Mouse (Mus musculus): ENCODE data around the gene Slc25a3. TPM values are rescaled to one million over a fixed set of nuclear protein-coding genes. Genes with fewer than 3 reads are reported as not detected.
A peak's percentile ranks its signal among the peaks of the same experiment; 100 is the strongest.

The Slc25a3 gene
- polyA plus RNA-seq, 1 experiment from 2014 or later, result 439 TPM

GRCm38 (mm10) chr10:91137400-91137799 is 13.5 kb upstream of the Slc25a3 start:
- Histone ChIP-seq H3K4me3 (no peak overlapping the region), H3K9me3 (replicated peaks) (no peaks in the 10 kb centered on the region), H3K27me3 (no peaks in the 10 kb centered on the region), H3K9ac (no peak overlapping the region), H3K4me1 (peaks cover 10% of the 10 kb centered on the region), H3K27ac (no peak overlapping the region), H3K36me3 (ENCODE audit: poor library complexity, severe bottlenecking) (no peaks in the 10 kb centered on the region), H3K4me2 (no peak overlapping the region)
- ATAC-seq, result no peak
- 78% methylated on average over 9 of the region's 9 CpGs for WGBS

- no peaks in the 10 kb centered on the region for H3K9me3 ChIP-seq (replicated peaks)
- no peak overlapping the region for H3K4me2 ChIP-seq
- H3K36me3 ChIP-seq (ENCODE audit: poor library complexity, severe bottlenecking), result no peaks in the 10 kb centered on the region
- no peak overlapping the region for H3K9ac ChIP-seq
- peak; percentile 79 for ATAC-seq
- WGBS, result 51% methylated on average over 7 of the region's 7 CpGs
- H3K27me3 ChIP-seq, result no peaks in the 10 kb centered on the region
- H3K4me1 ChIP-seq, result peaks cover 10% of the 10 kb centered on the region
- no peak overlapping the region for H3K4me3 ChIP-seq
- no peak overlapping the region; the same call in 1 of the 2 replicates for H3K27ac ChIP-seq
Observed at GRCm38 (mm10) chr10:91135302-91135972, 11.6 kb upstream of the Slc25a3 start.

GRCm38 (mm10) chr10:91131565-91131964 is 7.7 kb upstream of the Slc25a3 start:
- Histone ChIP-seq H3K27me3 (no peaks in the 10 kb centered on the region), H3K4me2 (no peak overlapping the region), H3K9ac (no peak overlapping the region), H3K4me1 (peaks cover 10% of the 10 kb centered on the region), H3K27ac (no peak overlapping the region), H3K36me3 (ENCODE audit: poor library complexity, severe bottlenecking) (no peaks in the 10 kb centered on the region), H3K9me3 (replicated peaks) (peaks cover 3% of the 10 kb centered on the region; the same call in 1 of the 2 replicates), H3K4me3 (no peak overlapping the region)
- 64% methylated on average over 1 of the region's 1 CpGs for WGBS
- ATAC-seq, result no peak

- no peak for ATAC-seq
- WGBS, result 88% methylated on average over 3 of the region's 3 CpGs
Observed at GRCm38 (mm10) chr10:91130792-91131191, 6.9 kb upstream of the Slc25a3 start.

GRCm38 (mm10) chr10:91128551-91129160 is 4.8 kb upstream of the Slc25a3 start:
- no peak overlapping the region for H3K4me3 ChIP-seq
- no peak overlapping the region for H3K9ac ChIP-seq
- H3K27me3 ChIP-seq, result no peaks in the 10 kb centered on the region
- no peak overlapping the region for H3K4me2 ChIP-seq
- H3K4me1 ChIP-seq, result peaks cover 4% of the 10 kb centered on the region
- ATAC-seq, result no peak
- H3K27ac ChIP-seq, result no peak overlapping the region
- no peaks in the 10 kb centered on the region for H3K36me3 ChIP-seq (ENCODE audit: poor library complexity, severe bottlenecking)
- peaks cover 3% of the 10 kb centered on the region; the same call in 1 of the 2 replicates for H3K9me3 ChIP-seq (replicated peaks)
- 78% methylated on average over 1 of the region's 1 CpGs for WGBS

More at GRCm38 (mm10) chr10:91130792-91131191, 6.9 kb upstream of the Slc25a3 start:
- Histone ChIP-seq H3K9me3 (replicated peaks) (peaks cover 3% of the 10 kb centered on the region; the same call in 1 of the 2 replicates), H3K27me3 (no peaks in the 10 kb centered on the region), H3K4me2 (no peak overlapping the region), H3K4me3 (no peak overlapping the region), H3K9ac (no peak overlapping the region), H3K4me1 (peaks cover 7% of the 10 kb centered on the region), H3K36me3 (ENCODE audit: poor library complexity, severe bottlenecking) (no peaks in the 10 kb centered on the region), H3K27ac (no peak overlapping the region)

- WGBS, result 78% methylated on average over 2 of the region's 2 CpGs
- no peak for ATAC-seq
Observed at GRCm38 (mm10) chr10:91127395-91127794, 3.5 kb upstream of the Slc25a3 start.

GRCm38 (mm10) chr10:91126618-91127355 is 2.9 kb upstream of the Slc25a3 start:
- no peak overlapping the region for H3K27ac ChIP-seq
- H3K4me1 ChIP-seq, result peaks cover 19% of the 10 kb centered on the region
- H3K4me3 ChIP-seq, result no peak overlapping the region
- H3K9me3 ChIP-seq (replicated peaks), result peaks cover 3% of the 10 kb centered on the region; the same call in 1 of the 2 replicates
- 84% methylated on average over 10 of the region's 10 CpGs for WGBS
- no peak overlapping the region for H3K9ac ChIP-seq
- no peaks in the 10 kb centered on the region for H3K27me3 ChIP-seq
- no peak overlapping the region for H3K4me2 ChIP-seq
- H3K36me3 ChIP-seq (ENCODE audit: poor library complexity, severe bottlenecking), result peaks cover 3% of the 10 kb centered on the region
- ATAC-seq, result no peak

More at GRCm38 (mm10) chr10:91127395-91127794, 3.5 kb upstream of the Slc25a3 start:
- no peak overlapping the region for H3K4me3 ChIP-seq
- H3K27ac ChIP-seq, result no peak overlapping the region
- H3K4me1 ChIP-seq, result peaks cover 13% of the 10 kb centered on the region
- H3K9ac ChIP-seq, result no peak overlapping the region
- no peak overlapping the region for H3K4me2 ChIP-seq
- peaks cover 3% of the 10 kb centered on the region; the same call in 1 of the 2 replicates for H3K9me3 ChIP-seq (replicated peaks)
- H3K36me3 ChIP-seq (ENCODE audit: poor library complexity, severe bottlenecking), result no peaks in the 10 kb centered on the region
- no peaks in the 10 kb centered on the region for H3K27me3 ChIP-seq

- peak overlapping the region; percentile 87 for H3K27ac ChIP-seq
- peaks cover 34% of the 10 kb centered on the region for H3K36me3 ChIP-seq (ENCODE audit: poor library complexity, severe bottlenecking)
- ATAC-seq, result peak; percentile 57; the same call in 1 of the 2 replicates
- no peaks in the 10 kb centered on the region for H3K27me3 ChIP-seq
- no peaks in the 10 kb centered on the region for H3K9me3 ChIP-seq (replicated peaks)
- peaks cover 21% of the 10 kb centered on the region for H3K4me1 ChIP-seq
- peak overlapping the region; percentile 98 for H3K4me2 ChIP-seq
- 0% methylated on average over 42 of the region's 44 CpGs for WGBS
- peak overlapping the region; percentile 99 for H3K4me3 ChIP-seq
- peak overlapping the region; percentile 99 for H3K9ac ChIP-seq
Observed at GRCm38 (mm10) chr10:91123281-91123827, 505 bp downstream of the Slc25a3 start.

- Histone ChIP-seq H3K9me3 (replicated peaks) (no peaks in the 10 kb centered on the region), H3K4me3 (peak overlapping the region; percentile 99), H3K4me2 (peak overlapping the region; percentile 98), H3K27me3 (no peaks in the 10 kb centered on the region), H3K27ac (no peak overlapping the region), H3K4me1 (peaks cover 21% of the 10 kb centered on the region), H3K36me3 (ENCODE audit: poor library complexity, severe bottlenecking) (peaks cover 41% of the 10 kb centered on the region), H3K9ac (peak overlapping the region; percentile 99)
- 40% methylated on average over 6 of the region's 6 CpGs for WGBS
- no peak for ATAC-seq
Observed at GRCm38 (mm10) chr10:91122646-91123045, 1.2 kb downstream of the Slc25a3 start.

- no peak overlapping the region for H3K9ac ChIP-seq
- no peak for ATAC-seq
- H3K4me1 ChIP-seq, result peaks cover 4% of the 10 kb centered on the region
- 91% methylated on average over 12 of the region's 12 CpGs for WGBS
- H3K36me3 ChIP-seq (ENCODE audit: poor library complexity, severe bottlenecking), result peaks cover 93% of the 10 kb centered on the region
- H3K27ac ChIP-seq, result no peak overlapping the region; the same call in 1 of the 2 replicates
- no peak overlapping the region for H3K4me2 ChIP-seq
- no peaks in the 10 kb centered on the region for H3K27me3 ChIP-seq
- H3K9me3 ChIP-seq (replicated peaks), result no peaks in the 10 kb centered on the region; the same call in none of the 2 replicates
- H3K4me3 ChIP-seq, result no peak overlapping the region
Observed at GRCm38 (mm10) chr10:91116958-91117357, 6.9 kb downstream of the Slc25a3 start.

- 81% methylated on average over 4 of the region's 4 CpGs for WGBS
- Histone ChIP-seq H3K27me3 (no peaks in the 10 kb centered on the region), H3K9me3 (replicated peaks) (no peaks in the 10 kb centered on the region; the same call in none of the 2 replicates), H3K27ac (no peak overlapping the region), H3K4me2 (no peak overlapping the region), H3K9ac (no peak overlapping the region), H3K36me3 (ENCODE audit: poor library complexity, severe bottlenecking) (peaks cover 36% of the 10 kb centered on the region), H3K4me1 (no peaks in the 10 kb centered on the region), H3K4me3 (no peak overlapping the region)
- ATAC-seq, result no peak
Observed at GRCm38 (mm10) chr10:91109841-91110240, 14.0 kb downstream of the Slc25a3 start.

Measured in forebrain, embryonic 13.5 days (tissue).